Mouse (Mus musculus): Measurements from ENCODE around the gene Crb2.

DNA sequence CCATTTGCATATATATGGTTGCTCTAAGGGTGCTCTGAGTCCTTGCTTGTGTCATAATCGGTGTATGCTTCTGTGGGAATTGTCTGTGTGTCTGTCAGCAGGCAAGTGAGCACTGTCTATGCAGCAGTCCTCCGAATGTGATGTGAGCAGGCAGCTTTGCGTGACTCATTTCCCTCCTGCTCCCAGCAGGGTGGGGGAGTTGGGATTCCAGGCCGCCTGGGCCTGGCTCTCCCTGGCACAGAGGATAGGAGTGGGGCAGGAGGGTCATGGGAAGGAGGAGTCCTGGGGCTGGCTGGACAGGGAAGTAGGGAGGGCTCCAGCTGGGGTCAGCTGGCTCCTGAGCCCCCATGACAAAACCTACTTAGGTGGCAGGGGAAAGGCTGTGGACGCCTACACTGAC lies 8.4 kb downstream of the Crb2 start:
- TF ChIP-seq HCFC1 (IDR thresholded peaks at IDR 0.05; ENCODE audit: low read depth, low read length), result no peak
- TF ChIP-seq PAX5 (IDR thresholded peaks at IDR 0.05; ENCODE audit: low read length), result no peak
- TF ChIP-seq SMC3 (IDR thresholded peaks at IDR 0.05; ENCODE audit: low read depth, low read length), result no peak
- no peak for TF ChIP-seq ZKSCAN1 (IDR thresholded peaks at IDR 0.05; ENCODE audit: borderline replicate concordance, low read depth, low read length)
- no peak for TF ChIP-seq GABPA (IDR thresholded peaks at IDR 0.05; ENCODE audit: insufficient replicate concordance, low read depth, low read length)
- TF ChIP-seq E2F4 (IDR thresholded peaks at IDR 0.05; ENCODE audit: insufficient replicate concordance, low read depth, low read length), result no peak
- no peak for TF ChIP-seq MEF2A (IDR thresholded peaks at IDR 0.05; ENCODE audit: borderline replicate concordance, low read depth, low read length)
- no peak for TF ChIP-seq CTCF (conservative IDR thresholded peaks at IDR 0.05 in 1 of 2, IDR thresholded peaks at IDR 0.05 in 1 of 2; ENCODE audit: low read depth in 2 of 2, low read length in 2 of 2)
- TF ChIP-seq JUND (conservative IDR thresholded peaks at IDR 0.05; ENCODE audit: low read depth, low read length), result no peak
- TF ChIP-seq CHD2 (IDR thresholded peaks at IDR 0.05; ENCODE audit: low read length), result no peak
- no peak for TF ChIP-seq POLR2A (IDR thresholded peaks at IDR 0.05; ENCODE audit: low read depth, low read length)
- no peak for TF ChIP-seq KAT2A (IDR thresholded peaks at IDR 0.05; ENCODE audit: insufficient replicate concordance, low read length)
- no peak for TF ChIP-seq POLR2AphosphoS2 (IDR thresholded peaks at IDR 0.05; ENCODE audit: low read depth, low read length)

Measured in CH12.LX (cell line).